Mouse (Mus musculus) T-helper 17 cell (primary cell): ENCODE measurements around the gene Cirbp.

Source experiments
- in situ Hi-C, 2 experiments: fragments of 300-600 bp; cut with MboI, MseI; formaldehyde crosslinking; loops; 1 replicate in 1 of 2; 2 replicates in 1 of 2; pipeline ENCODE4 v1.15.1; 2025; ENCODE audit warnings: high pct_unique_total_duplicates in 2 of 2

The Cirbp gene

GRCm38 (mm10) chr10:80149291-80150225 lies 16.2 kb upstream of the Cirbp start:
- in situ Hi-C loops = loop anchor here in 1 of 2 experiments (10.0 kb wide), 2 partner anchors 165 to 995 kb away; partner anchors contain the start of genes Cnn2 and Tmem259

DNA sequence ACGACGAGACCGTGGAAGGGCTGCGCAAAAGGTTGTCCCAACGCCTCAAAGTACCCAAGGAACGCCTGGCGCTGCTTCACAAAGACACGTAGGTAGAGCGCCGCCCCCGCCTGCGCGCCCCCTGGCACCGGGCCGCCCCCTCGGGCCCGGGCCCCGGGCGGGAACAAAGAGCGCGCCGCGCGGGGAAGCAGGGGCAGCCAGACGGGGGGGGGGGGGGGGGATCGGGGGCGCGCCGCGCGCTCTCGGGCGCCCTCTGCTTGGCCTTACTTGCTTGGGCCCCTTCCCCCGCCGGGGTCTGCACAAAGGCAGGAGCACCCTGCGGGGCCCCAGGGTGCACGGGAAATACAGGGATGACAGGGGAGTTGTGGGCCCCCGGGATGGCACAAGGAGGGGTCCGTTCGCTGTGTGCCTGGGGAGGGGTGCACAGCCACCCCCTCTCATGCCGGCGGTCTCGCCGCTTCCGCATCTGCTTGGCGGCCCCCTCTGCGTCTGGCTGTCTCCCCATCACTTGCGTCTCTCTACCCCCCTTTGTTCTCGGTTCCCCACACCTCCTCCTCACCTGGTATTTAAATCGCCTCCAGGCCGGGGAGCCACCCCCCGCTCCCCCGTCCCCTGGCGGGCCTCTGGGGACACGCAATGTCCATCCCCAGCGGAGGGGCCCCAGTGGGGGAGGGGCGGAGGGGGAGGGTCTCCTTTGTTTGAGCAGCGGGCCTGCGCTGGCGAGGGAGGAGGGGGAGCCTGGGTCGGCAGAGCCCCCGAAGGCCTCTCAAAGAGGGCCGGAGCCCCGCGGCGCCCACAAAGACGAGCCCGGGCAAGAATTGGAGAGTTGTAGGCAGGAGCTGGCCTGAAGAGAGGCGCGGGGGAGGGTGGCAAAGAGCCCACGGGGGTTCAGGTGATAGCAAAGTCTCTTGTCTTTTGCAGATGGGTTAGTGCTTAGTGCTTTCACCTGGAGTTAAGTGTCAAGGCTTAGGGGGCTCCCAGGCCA lies 15.3 kb upstream of the Cirbp start:
- in situ Hi-C loops = loop anchor here in 1 of 2 experiments (10.0 kb wide), 1 partner anchor 994 kb away; no protein-coding TSS in a partner anchor

DNA sequence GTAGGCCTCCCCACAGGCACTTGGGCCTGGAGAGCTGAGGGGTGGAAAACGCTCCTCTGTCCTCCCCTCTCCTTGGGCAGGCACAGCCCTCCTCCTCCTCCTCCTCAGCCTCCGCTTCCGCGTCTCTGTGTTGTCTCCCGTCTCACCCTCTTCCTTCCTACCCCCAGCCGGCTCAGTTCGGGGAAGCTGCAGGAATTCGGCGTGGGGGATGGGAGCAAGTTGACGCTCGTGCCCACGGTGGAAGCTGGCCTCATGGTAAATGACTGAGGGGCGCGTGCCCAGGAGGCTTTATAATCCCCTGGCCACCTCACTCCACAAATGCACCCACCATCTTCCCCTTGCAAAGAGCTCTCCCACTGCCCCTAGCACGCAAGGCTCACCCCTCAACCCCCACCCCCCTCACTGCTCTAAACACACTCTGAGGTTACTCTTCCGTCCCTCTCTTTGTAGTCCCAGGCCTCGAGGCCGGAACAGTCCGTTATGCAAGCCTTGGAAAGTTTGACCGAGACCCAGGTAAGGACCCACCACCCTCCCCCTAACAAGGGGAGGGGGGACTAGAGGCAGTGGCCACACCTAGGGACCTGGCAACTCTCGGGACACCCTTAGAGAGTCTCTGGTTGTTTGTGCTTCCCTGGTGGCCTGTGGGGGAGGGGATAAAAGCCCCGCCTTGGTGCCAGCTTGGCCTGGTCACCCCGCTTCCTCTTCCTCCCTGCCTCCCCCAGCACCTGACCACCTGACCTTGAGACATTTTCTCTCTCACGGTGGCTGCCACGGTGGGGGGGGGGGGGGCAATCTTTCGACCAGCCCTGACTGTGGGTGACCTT lies 14.4 kb upstream of the Cirbp start:
- in situ Hi-C loops = loop anchor here in 1 of 2 experiments (10.0 kb wide), 1 partner anchor 993 kb away; no protein-coding TSS in a partner anchor

GRCm38 (mm10) chr10:80152071-80152872 lies 13.5 kb upstream of the Cirbp start:
- in situ Hi-C loops = loop anchor here in 1 of 2 experiments (10.0 kb wide), 1 partner anchor 993 kb away; no protein-coding TSS in a partner anchor

- in situ Hi-C loops = loop anchor here in 1 of 2 experiments (10.0 kb wide), 1 partner anchor 992 kb away; no protein-coding TSS in a partner anchor
Measured at GRCm38 (mm10) chr10:80152873-80153260, 12.9 kb upstream of the Cirbp start.

GRCm38 (mm10) chr10:80153713-80154112 lies 12.1 kb upstream of the Cirbp start:
- in situ Hi-C loops = loop anchor here in 1 of 2 experiments (10.0 kb wide), 1 partner anchor 991 kb away; no protein-coding TSS in a partner anchor

DNA sequence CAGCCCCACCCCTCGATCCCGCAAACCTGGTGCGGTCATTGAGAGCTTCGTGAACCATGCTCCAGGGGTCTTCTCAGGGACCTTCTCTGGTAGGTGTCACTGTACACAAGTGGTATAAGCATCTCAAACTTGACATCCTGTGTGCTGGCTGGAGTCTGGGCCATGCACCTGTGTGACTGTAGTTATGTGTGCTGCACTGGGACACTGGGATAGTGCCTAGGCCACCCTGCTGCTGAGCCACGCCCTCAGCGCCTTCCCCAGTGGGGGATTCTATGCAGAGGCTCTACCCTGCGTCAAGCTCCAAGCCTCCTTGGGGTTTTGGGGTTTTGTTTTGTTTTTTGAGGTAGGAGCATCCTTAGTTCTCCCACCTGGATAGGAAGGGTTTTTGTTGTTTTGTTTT lies 11.4 kb upstream of the Cirbp start:
- in situ Hi-C loops = loop anchor here in 1 of 2 experiments (10.0 kb wide), 1 partner anchor 990 kb away; no protein-coding TSS in a partner anchor

GRCm38 (mm10) chr10:80155277-80155676 lies 10.5 kb upstream of the Cirbp start:
- in situ Hi-C loops = loop anchor here in 1 of 2 experiments (10.0 kb wide), 1 partner anchor 990 kb away; no protein-coding TSS in a partner anchor

- in situ Hi-C loops = loop anchor here in 1 of 2 experiments (10.0 kb wide), 1 partner anchor 989 kb away; no protein-coding TSS in a partner anchor
Measured at GRCm38 (mm10) chr10:80156002-80156751, 9.6 kb upstream of the Cirbp start.

- in situ Hi-C loops = loop anchor here in 1 of 2 experiments (10.0 kb wide), 1 partner anchor 988 kb away; no protein-coding TSS in a partner anchor
Measured at GRCm38 (mm10) chr10:80156752-80157053, 9.1 kb upstream of the Cirbp start.

GRCm38 (mm10) chr10:80157141-80157929 lies 8.4 kb upstream of the Cirbp start:
- in situ Hi-C loops = loop anchor here in 1 of 2 experiments (10.0 kb wide), 1 partner anchor 987 kb away; no protein-coding TSS in a partner anchor

- in situ Hi-C loops = loop anchor here in 1 of 2 experiments (10.0 kb wide), 1 partner anchor 986 kb away; no protein-coding TSS in a partner anchor
Measured at GRCm38 (mm10) chr10:80158307-80158986, 7.3 kb upstream of the Cirbp start.

DNA sequence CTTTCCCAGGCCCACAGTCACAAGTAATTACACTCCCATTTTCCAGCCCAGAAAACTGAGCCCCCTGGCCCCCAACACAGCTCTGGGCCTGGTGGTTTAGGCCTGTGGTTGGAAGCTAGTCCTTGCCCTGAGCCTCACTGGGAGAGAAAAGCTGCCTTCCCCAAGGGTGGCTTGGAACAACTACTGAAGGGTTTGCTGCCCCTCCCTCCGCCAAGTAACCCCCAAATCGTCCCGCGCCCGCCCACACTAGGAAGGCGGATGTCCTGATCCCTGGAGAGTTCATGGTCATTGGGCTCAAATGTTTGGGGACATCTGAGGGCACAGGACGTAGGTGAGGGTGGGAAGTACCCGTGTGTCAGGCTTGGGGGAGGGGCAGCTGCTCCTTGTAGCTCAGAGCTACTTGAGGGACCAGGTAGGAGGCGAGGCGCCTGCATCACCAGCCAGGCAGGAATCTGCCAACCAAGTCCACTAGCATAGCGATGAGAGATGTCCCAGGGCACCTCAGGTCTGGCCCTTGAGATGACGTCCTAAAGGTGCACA lies 6.7 kb upstream of the Cirbp start:
- in situ Hi-C loops = loop anchor here in 1 of 2 experiments (10.0 kb wide), 1 partner anchor 986 kb away; no protein-coding TSS in a partner anchor

DNA sequence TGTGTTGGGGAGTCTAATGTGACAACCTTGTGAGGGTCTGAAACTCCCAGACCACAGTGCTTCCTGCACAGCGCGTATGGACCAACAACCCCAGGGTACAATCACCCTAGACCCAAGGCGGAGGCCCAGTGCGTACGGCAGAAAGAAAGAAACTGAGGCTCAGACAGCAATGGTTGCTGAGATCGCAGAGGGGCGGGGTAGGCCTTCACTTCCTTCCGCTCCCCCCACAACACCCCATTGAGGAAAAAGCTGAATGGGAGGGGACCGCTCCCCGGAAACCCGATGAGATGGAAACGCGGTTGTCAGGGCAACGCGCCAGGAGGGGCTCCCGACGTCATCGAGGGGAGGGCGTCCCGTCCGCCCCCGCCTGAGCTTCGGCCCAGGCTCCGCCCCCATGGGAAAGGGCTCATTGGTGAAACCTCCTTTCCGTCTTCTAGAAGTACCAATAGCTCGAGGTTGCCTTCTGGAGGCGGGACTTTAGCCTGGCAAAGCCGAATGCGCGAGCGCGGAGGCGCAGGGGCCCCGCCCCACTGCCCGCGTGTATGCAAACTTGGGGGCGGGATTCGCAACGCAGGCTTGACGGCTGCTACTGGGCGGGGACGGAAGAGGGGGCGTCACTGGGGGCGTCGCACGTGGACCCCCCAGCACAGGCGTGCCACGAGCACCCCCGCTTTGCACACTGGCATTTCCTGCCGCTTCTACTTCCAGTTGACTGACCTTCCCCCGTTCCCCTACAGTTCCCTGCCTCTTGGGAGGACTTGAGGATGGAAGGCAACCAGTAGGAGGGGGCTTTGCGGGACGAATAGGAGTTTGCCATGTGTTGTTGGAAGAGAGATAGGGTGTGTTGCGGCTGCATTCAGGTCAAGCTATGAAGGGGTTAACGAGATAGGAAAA lies 6.0 kb upstream of the Cirbp start:
- in situ Hi-C loops = loop anchor here in 1 of 2 experiments (10.0 kb wide), 1 partner anchor 985 kb away; no protein-coding TSS in a partner anchor
